Mouse (Mus musculus) erythroblast, embryonic 14.5 days (primary cell): ENCODE data around the gene Miga2.

Experiments used
- GATA1 ChIP-seq: IDR thresholded peaks from 2 replicates; pipeline ENCODE4 v1.6.1; 2012; ENCODE audit warnings: low read length, inconsistent platforms, mixed read lengths
- TAL1 ChIP-seq: IDR thresholded peaks from 3 replicates; pipeline ENCODE4 v1.6.1; 2012; ENCODE audit warnings: low read length, inconsistent platforms, mixed read lengths

DNA sequence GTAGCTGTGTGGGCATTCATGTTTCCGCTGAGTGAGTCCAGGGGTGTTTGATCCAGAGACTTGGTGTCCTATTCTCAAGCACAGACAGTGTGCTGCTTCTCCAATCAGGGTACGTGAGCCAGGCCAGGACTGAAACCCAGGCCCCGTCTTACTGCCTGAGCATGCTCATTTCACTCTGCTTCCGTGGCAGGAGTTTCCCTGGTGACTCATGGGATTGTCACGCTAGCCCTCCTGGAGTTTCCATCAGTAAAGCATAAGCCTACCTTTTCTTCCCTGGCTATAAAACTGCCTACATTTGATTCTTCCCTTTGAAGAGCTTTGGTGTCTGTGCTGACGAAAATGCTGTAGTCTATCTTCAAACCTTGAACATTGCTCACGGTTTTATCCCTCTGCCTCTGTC is 40.9 kb upstream of the Miga2 start:
- TF ChIP-seq TAL1: no peak
- TF ChIP-seq GATA1: no peak
